Mouse (Mus musculus) activated CD4-positive, CD25-positive, alpha-beta regulatory T cell (primary cell): ENCODE measurements around the gene Sp3. TPM values are rescaled to one million over a fixed set of nuclear protein-coding genes. Genes with fewer than 3 reads are reported as not detected.

Source experiments
- polyA plus RNA-seq, 2 experiments: library from polyadenylated mRNA; unstranded; fragments of 100-300 nt; shearing (Covaris generic); gene quantifications; one replicate each; pipeline ENCODE4 v1.2.1; 2017

Sp3 gene
- polyA plus RNA-seq, result 100 to 1,000 TPM; 112 to 148 TPM

GRCm38 (mm10) chr2:72980337-72981074 lies at the start of gene Sp3:
TSS of gene Sp3 (minus strand) at chr2:72980446.

GRCm38 (mm10) chr2:72986616-72987015 lies 6.4 kb upstream of the Sp3 start, which contains the start of gene Gm11084:
TSS of gene Gm11084 (minus strand) at chr2:72986716.

Other genes with a start within 250 kb of the Sp3 start
- not detected for gene Gm11084, start 6.3 kb upstream of the Sp3 start, polyA plus RNA-seq
- gene Ola1, start 238.5 kb upstream of the Sp3 start, polyA plus RNA-seq, result 10 to 100 TPM; 63.5 to 86.0 TPM